ENCODE assay signal across 9 mouse cellular contexts in genomic region chr2:66784765-66785164, GRCm38 (mm10). TPM values are rescaled to one million over a fixed set of nuclear protein-coding genes. Genes with fewer than 3 reads are reported as not detected.
DNase-seq lines count a peak whose midpoint lies in the region; ATAC-seq and TF ChIP-seq lines count a peak whose summit lies in the region.
"Had no signal": no experiment of that assay in that cellular context is flagged by ENCODE, and none has a peak within 500 bp of the region (broad histone marks: within the 10 kb centered on the region; RNA-seq: fewer than 3 reads in every experiment).

Scn7a (minus strand) TSS chr2:66784914.

- 32% methylated on average over 6 of the region's 6 CpGs for WGBS in hindbrain, embryonic 10.5 days
- WGBS in hindbrain, embryonic 16.5 days, result 42% methylated on average over 6 of the region's 6 CpGs
- WGBS in heart, adult 2 months, result 13% methylated on average over 6 of the region's 6 CpGs

- H3K4me3 ChIP-seq in hindbrain, embryonic 10.5 days, result no peak within 1 kb of the TSS
- no peak within 1 kb of the TSS for H3K4me3 ChIP-seq in hindbrain, embryonic 16.5 days (ENCODE audit: low read length)
- H3K4me3 ChIP-seq in heart, adult 2 months, result peak within 1 kb of the TSS; percentile 28
- H3K4me3 ChIP-seq: embryonic facial prominence, embryonic 12.5 days had no signal

- peak; percentile 55; the same call in 1 of the 2 replicates for TF ChIP-seq POLR2A in heart, adult 2 months (IDR thresholded peaks at IDR 0.05; ENCODE audit: insufficient read depth, low read depth, low read length)

- no peaks in the 10 kb centered on the region for H3K4me1 ChIP-seq in hindbrain, embryonic 10.5 days (replicated peaks)
- H3K4me1 ChIP-seq in hindbrain, embryonic 16.5 days (ENCODE audit: control insufficient read depth, insufficient read depth, low read depth, low read length), result no peaks in the 10 kb centered on the region
- peaks cover 2% of the 10 kb centered on the region; the same call in 1 of the 2 replicates for H3K4me1 ChIP-seq in heart, adult 2 months (ENCODE audit: control insufficient read depth, insufficient read depth, low read length)
- H3K4me1 ChIP-seq: embryonic facial prominence, embryonic 12.5 days had no signal

- H3K79me2 ChIP-seq in heart, adult 2 months (replicated peaks; ENCODE audit: control insufficient read depth, insufficient read depth, low read length), result no peaks in the 10 kb centered on the region

- peak; percentile 17 for DNase-seq in hindbrain, embryonic 10.5 days (ENCODE audit: low spot score)
- peak; percentile 30 for DNase-seq in 3T3-L1 (ENCODE audit: low read depth, low spot score)
- peak; percentile 50 to 54 for DNase-seq in heart, adult 2 months
- peak; percentile 21 to 25 for DNase-seq in lung, adult 18-20 months
- no peak for DNase-seq in cerebellum, adult 11 months
- no peak for DNase-seq in frontal cortex, postnatal 14 days (ENCODE audit: low spot score in 2 of 2)
- DNase-seq in thymus, postnatal 4 days, result no peak

- H3K9ac ChIP-seq in hindbrain, embryonic 16.5 days (ENCODE audit: low read depth, low read length), result no peak within 1 kb of the TSS
- no peak within 1 kb of the TSS; the same call in 1 of the 2 replicates for H3K9ac ChIP-seq in heart, adult 2 months (ENCODE audit: low read depth, low read length)
- H3K9ac ChIP-seq: embryonic facial prominence, embryonic 12.5 days had no signal

- H3K27me3 ChIP-seq in hindbrain, embryonic 10.5 days (ENCODE audit: insufficient read depth, poor library complexity, severe bottlenecking), result no peaks in the 10 kb centered on the region
- H3K27me3 ChIP-seq in hindbrain, embryonic 16.5 days (replicated peaks; ENCODE audit: control insufficient read depth, insufficient read depth, low read length), result no peaks in the 10 kb centered on the region
- H3K27me3 ChIP-seq in heart, adult 2 months (ENCODE audit: control insufficient read depth, insufficient read depth, low read length), result no peaks in the 10 kb centered on the region
- H3K27me3 ChIP-seq: embryonic facial prominence, embryonic 12.5 days had no signal

- no peak within 1 kb of the TSS; the same call in 1 of the 2 replicates for H3K27ac ChIP-seq in hindbrain, embryonic 10.5 days
- no peak within 1 kb of the TSS for H3K27ac ChIP-seq in hindbrain, embryonic 16.5 days (ENCODE audit: low read depth, low read length)
- peak within 1 kb of the TSS; percentile 58 for H3K27ac ChIP-seq in heart, adult 2 months
- H3K27ac ChIP-seq: embryonic facial prominence, embryonic 12.5 days had no signal

- no peak for ATAC-seq in hindbrain, embryonic 16.5 days

- no peaks in the 10 kb centered on the region for H3K36me3 ChIP-seq in hindbrain, embryonic 10.5 days
- H3K36me3 ChIP-seq in hindbrain, embryonic 16.5 days (ENCODE audit: control insufficient read depth, insufficient read depth, low read length), result no peaks in the 10 kb centered on the region
- H3K36me3 ChIP-seq in heart, adult 2 months (ENCODE audit: control insufficient read depth, insufficient read depth, low read length), result no peaks in the 10 kb centered on the region
- H3K36me3 ChIP-seq: embryonic facial prominence, embryonic 12.5 days had no signal

- H3K4me2 ChIP-seq in hindbrain, embryonic 16.5 days (ENCODE audit: low read length), result no peak within 1 kb of the TSS
- H3K4me2 ChIP-seq: embryonic facial prominence, embryonic 12.5 days had no signal

- no peaks in the 10 kb centered on the region for H3K9me3 ChIP-seq in hindbrain, embryonic 10.5 days
- no peaks in the 10 kb centered on the region for H3K9me3 ChIP-seq in hindbrain, embryonic 16.5 days (ENCODE audit: control insufficient read depth, low read length)
- H3K9me3 ChIP-seq: embryonic facial prominence, embryonic 12.5 days had no signal

- TF ChIP-seq CTCF in heart, adult 2 months (IDR thresholded peaks at IDR 0.05), result no peak

- intact Hi-C loops in heart, adult 2 months (cut with DNase I), result no loop called here

- TF ChIP-seq EP300 in heart, adult 2 months (IDR thresholded peaks at IDR 0.05; ENCODE audit: insufficient read depth, low read depth, low read length), result no peak

RNA-seq across cellular contexts. Expression of gene Scn7a, which starts in this region (rescaled TPM):
- 0.17 and 0.21 TPM in 2 replicates for polyA plus RNA-seq in hindbrain, embryonic 10.5 days (2016; fragmentation: Nextera tagmentation; extraction: Ambion mirVana)
- polyA plus RNA-seq in hindbrain, embryonic 16.5 days (2015; fragmentation: Nextera tagmentation; extraction: Ambion mirVana), result 0.44 and 0.79 TPM in 2 replicates
- 10 to 100 TPM in 1 of 2 experiments, 1 to 10 TPM in 1; 9.9 to 11.6 TPM for total RNA-seq in heart, adult 2 months (2021)
- polyA plus RNA-seq in heart, adult 2 months (2012; rRNA removed), result 4.3 and 8.3 TPM in 2 replicates

Comparison
In these comparisons a context has a peak if more than half of its experiments do, and no peak if none do; other contexts are left out.
1. Peak in DNase-seq in hindbrain, embryonic 10.5 days; RNA of the gene not detected or under 1 TPM.
2. DNase-seq: peak in 3T3-L1 (single experiment), heart, adult 2 months (2 of 2) and lung, adult 18-20 months (2 of 2); none in cerebellum, adult 11 months (single experiment), frontal cortex, postnatal 14 days (0 of 2) and thymus, postnatal 4 days (single experiment).